In the genomic region with DNA sequence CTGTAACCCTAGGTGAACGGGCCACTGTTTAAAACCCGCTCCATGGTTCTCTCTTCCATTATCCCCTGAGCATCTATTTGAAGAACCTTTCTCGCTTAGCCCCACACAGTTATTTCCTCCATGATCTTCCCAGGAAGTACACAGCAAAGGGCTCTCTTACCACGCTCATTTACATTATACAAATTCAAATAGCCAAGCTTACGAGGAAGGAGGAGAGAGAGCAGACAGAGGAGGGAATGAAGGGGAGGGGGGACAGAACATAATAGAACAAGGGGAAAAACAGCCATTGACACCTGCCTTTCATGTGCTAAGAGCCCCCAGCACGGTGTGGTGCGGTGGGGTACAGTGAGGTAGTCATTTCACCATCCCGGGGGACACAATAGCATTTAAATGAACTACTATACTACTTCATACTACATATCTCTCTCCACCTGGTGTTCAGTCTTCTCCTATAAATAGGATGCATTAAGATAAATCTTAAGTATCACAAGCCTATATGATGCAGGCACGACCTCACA, we compare ENCODE assay signal across 23 mouse cellular contexts. TPM values are rescaled to one million over a fixed set of nuclear protein-coding genes. Genes with fewer than 3 reads are reported as not detected.
A peak's percentile ranks its signal among the peaks of the same experiment; 100 is the strongest.
DNase-seq lines count a peak whose midpoint lies in the region; ATAC-seq and TF ChIP-seq lines count a peak whose summit lies in the region.
"Had no signal": no experiment of that assay in that cellular context is flagged by ENCODE, and none has a peak within 500 bp of the region (broad histone marks: within the 10 kb centered on the region; RNA-seq: fewer than 3 reads in every experiment).

No protein-coding gene starts in this region.

- 56% methylated on average over 9 of the region's 9 CpGs for WGBS in heart, embryonic 10.5 days
- WGBS in liver, embryonic 15.5 days (ENCODE audit: insufficient replicate concordance): 69% methylated on average over 9 of the region's 9 CpGs
- WGBS in liver, embryonic 12.5 days (ENCODE audit: insufficient replicate concordance): 70% methylated on average over 9 of the region's 9 CpGs

- no peak for ATAC-seq in liver, embryonic 15.5 days (ENCODE audit: insufficient read depth)
- ATAC-seq in liver, embryonic 12.5 days: no peak
- ATAC-seq: activated CD4-positive, CD25-positive, alpha-beta regulatory T cell, adult 4 months; CD4-positive, CD25-positive, alpha-beta regulatory T cell, adult 4 months; forebrain, embryonic 14.5 days; hindbrain, embryonic 16.5 days; inflammation-experienced regulatory T-cells, adult 6 months had no signal

- H3K4me1 ChIP-seq in heart, embryonic 10.5 days: peaks cover 87% of the 10 kb centered on the region
- peaks cover 93% of the 10 kb centered on the region for H3K4me1 ChIP-seq in liver, embryonic 15.5 days (replicated peaks)
- H3K4me1 ChIP-seq in liver, embryonic 12.5 days: peaks cover 89% of the 10 kb centered on the region
- peaks cover 99% of the 10 kb centered on the region for H3K4me1 ChIP-seq in E14TG2a.4 (replicated peaks; ENCODE audit: low read depth, low read length)

- no peak overlapping the region for H3K4me3 ChIP-seq in heart, embryonic 10.5 days
- H3K4me3 ChIP-seq in liver, embryonic 15.5 days (replicated peaks): no peak overlapping the region
- H3K4me3 ChIP-seq in liver, embryonic 12.5 days: no peak overlapping the region
- peak overlapping the region; percentile 69 for H3K4me3 ChIP-seq in E14TG2a.4 (replicated peaks; ENCODE audit: low read length)
- H3K4me3 ChIP-seq: embryonic facial prominence, embryonic 15.5 days; erythroblast, embryonic 14.5 days; forebrain, embryonic 10.5 days; gastrocnemius, adult 2 months; hindbrain, embryonic 12.5 days had no signal

- intact Hi-C loops in heart, postnatal 36 days (cut with DNase I): no loop called here

- H3K27me3 ChIP-seq in heart, embryonic 10.5 days (ENCODE audit: insufficient read depth, poor library complexity, severe bottlenecking): peaks cover 5% of the 10 kb centered on the region; the same call in 1 of the 2 replicates
- H3K27me3 ChIP-seq in liver, embryonic 15.5 days: no peaks in the 10 kb centered on the region
- H3K27me3 ChIP-seq in liver, embryonic 12.5 days (replicated peaks): no peaks in the 10 kb centered on the region
- peaks cover 33% of the 10 kb centered on the region for H3K27me3 ChIP-seq in E14TG2a.4 (ENCODE audit: insufficient read depth, low read length)
- H3K27me3 ChIP-seq: embryonic facial prominence, embryonic 15.5 days; hindbrain, embryonic 12.5 days had no signal

- no peaks in the 10 kb centered on the region; the same call in 1 of the 2 replicates for H3K36me3 ChIP-seq in heart, embryonic 10.5 days
- peaks cover 27% of the 10 kb centered on the region for H3K36me3 ChIP-seq in liver, embryonic 15.5 days (replicated peaks)
- H3K36me3 ChIP-seq in liver, embryonic 12.5 days: peaks cover 34% of the 10 kb centered on the region
- H3K36me3 ChIP-seq in E14TG2a.4 (ENCODE audit: insufficient read depth, low read length): peaks cover 18% of the 10 kb centered on the region
- H3K36me3 ChIP-seq: embryonic facial prominence, embryonic 15.5 days; hindbrain, embryonic 12.5 days had no signal

- DNase-seq in heart, embryonic 10.5 days (ENCODE audit: low spot score): no peak
- no peak for DNase-seq in heart, postnatal 36 days
- peak; percentile 83 for DNase-seq in R1 (ENCODE audit: low read depth, low spot score)
- no peak for DNase-seq in embryo, embryonic 9.5 days (ENCODE audit: extremely low spot score)
- DNase-seq: adrenal gland, postnatal 25 days; B cell, adult 2 months; cerebellum, adult 18-20 months; cerebellum, adult 9-11 months; gastrocnemius, adult 2 months; heart, postnatal 4 days had no signal

- TF ChIP-seq CTCF in E14TG2a.4 (conservative IDR thresholded peaks at IDR 0.05; ENCODE audit: low read length): no peak

- H3K9ac ChIP-seq in liver, embryonic 15.5 days: no peak overlapping the region
- H3K9ac ChIP-seq in liver, embryonic 12.5 days: no peak overlapping the region
- H3K9ac ChIP-seq: embryonic facial prominence, embryonic 15.5 days; hindbrain, embryonic 12.5 days had no signal

- H3K27ac ChIP-seq in heart, embryonic 10.5 days: peak overlapping the region; percentile 37; the same call in 1 of the 2 replicates
- 0 out of 2 replicates have a peak overlapping the region, but pooled peaks have one; percentile 45 for H3K27ac ChIP-seq in liver, embryonic 15.5 days (replicated peaks)
- no peak overlapping the region for H3K27ac ChIP-seq in liver, embryonic 12.5 days
- H3K27ac ChIP-seq: embryonic facial prominence, embryonic 15.5 days; forebrain, embryonic 10.5 days; gastrocnemius, adult 2 months; hindbrain, embryonic 12.5 days had no signal

- no peaks in the 10 kb centered on the region for H3K9me3 ChIP-seq in heart, embryonic 10.5 days
- H3K9me3 ChIP-seq in liver, embryonic 15.5 days (replicated peaks): no peaks in the 10 kb centered on the region
- H3K9me3 ChIP-seq in liver, embryonic 12.5 days (replicated peaks): no peaks in the 10 kb centered on the region
- H3K9me3 ChIP-seq in E14TG2a.4 (ENCODE audit: low read length): no peaks in the 10 kb centered on the region
- H3K9me3 ChIP-seq: embryonic facial prominence, embryonic 15.5 days; forebrain, embryonic 10.5 days; G1E; hindbrain, embryonic 12.5 days had no signal

- H3K4me2 ChIP-seq in liver, embryonic 15.5 days: no peak overlapping the region
- no peak overlapping the region for H3K4me2 ChIP-seq in liver, embryonic 12.5 days
- H3K4me2 ChIP-seq: embryonic facial prominence, embryonic 15.5 days; hindbrain, embryonic 12.5 days had no signal

RNA-seq across cellular contexts. Expression of gene Elmsan1, which starts 7.6 kb away (rescaled TPM):
- 8.0 and 10.5 TPM in 2 replicates for polyA plus RNA-seq in heart, embryonic 10.5 days (2016; fragmentation: Nextera tagmentation; extraction: Ambion mirVana)
- total RNA-seq in heart, postnatal 36 days (2021): 10 to 100 TPM; 15.6 to 15.9 TPM
- polyA plus RNA-seq in liver, embryonic 15.5 days (2015; fragmentation: Nextera tagmentation; extraction: Ambion mirVana): 7.7 and 8.7 TPM in 2 replicates
- polyA plus RNA-seq in liver, embryonic 12.5 days (2016; fragmentation: Nextera tagmentation; extraction: Ambion mirVana): 6.9 and 8.0 TPM in 2 replicates
